Mouse (Mus musculus) embryonic fibroblast, embryonic 13.5 days (primary cell): Measurements from ENCODE around the gene Vps13d.

Experiments
- CTCF ChIP-seq: IDR thresholded peaks from 2 replicates; pipeline ENCODE4 v1.5.1; 2011; ENCODE audit warnings: mild to moderate bottlenecking, control low read depth, low read length, moderate library complexity, borderline replicate concordance; ENCODE audit not compliant: insufficient read depth
- POLR2A ChIP-seq: IDR thresholded peaks from 2 replicates; pipeline ENCODE4 v1.6.1; 2011; ENCODE audit warnings: low read depth, mild to moderate bottlenecking, control low read depth, low read length, moderate library complexity

- TF ChIP-seq POLR2A (no peak), CTCF (no peak)
Observed at GRCm38 (mm10) chr4:144977057-144977456, 217.7 kb downstream of the Vps13d start.
